Mouse (Mus musculus) layer of hippocampus, adult 6 months (tissue): Measurements from ENCODE around the gene Adamts8. TPM values are rescaled to one million over a fixed set of nuclear protein-coding genes. Genes with fewer than 3 reads are reported as not detected.

Experiments used
- long read RNA-seq, 2 experiments: library from polyadenylated mRNA; unstranded; transcript quantifications; one replicate each; pipeline ENCODE4 v2.0.0; 2019 to 2020
- polyA plus RNA-seq: library from polyadenylated mRNA; unstranded; fragments of <200 nt; fragmentation: Nextera tagmentation; gene quantifications from 2 replicates; pipeline ENCODE4 v1.2.3, GENCODE M21; 2021

The Adamts8 gene
- polyA plus RNA-seq = 1.6 and 2.2 TPM in 2 replicates
- long read RNA-seq, experiment 1, transcript Adamts8-201 (9 exons, 3,631 nt) = major isoform, 6 of 8 reads
- long read RNA-seq, experiment 1, partial matches to known transcripts = 2 of 8 reads
- long read RNA-seq, experiment 1, other reads (novel, unspliced or antisense) = 0 of 8 reads
- long read RNA-seq, experiment 2, transcript Adamts8-201 (9 exons, 3,631 nt) = major isoform, 29 of 30 reads
- long read RNA-seq, experiment 2, partial matches to known transcripts = 1 of 30 reads
- long read RNA-seq, experiment 2, other reads (novel, unspliced or antisense) = 0 of 30 reads

GRCm38 (mm10) chr9:30942512-30943313, at the start of gene Adamts8:
Adamts8 (plus strand) TSS chr9:30942562.

GRCm38 (mm10) chr9:30922197-30922894, 20.0 kb upstream of the Adamts8 start, which contains the start of gene Adamts15:
Adamts15 (minus strand) TSS chr9:30922452.

Other genes starting within 250 kb of the Adamts8 start
- 0.50 TPM in 2 replicates for gene Adamts15, start 20.1 kb upstream of the Adamts8 start, polyA plus RNA-seq
- 3.0 and 4.2 TPM in 2 replicates for gene Zbtb44, start 88.1 kb downstream of the Adamts8 start, polyA plus RNA-seq
- 0.39 and 0.60 TPM in 2 replicates for gene St14, start 189.3 kb downstream of the Adamts8 start, polyA plus RNA-seq